Mouse (Mus musculus) small intestine, adult 2 months (tissue): ENCODE data around the gene Dlgap1.

Experiments used
- CTCF ChIP-seq: fragments of 200-500 bp; IDR thresholded peaks from 2 replicates; pipeline ENCODE4 v1.5.1; 2012; ENCODE audit warnings: low read depth, mild to moderate bottlenecking, control low read depth, inconsistent platforms, low read length, moderate library complexity, mixed read lengths; ENCODE audit not compliant: insufficient replicate concordance, insufficient read length; ENCODE audit errors: extremely low read depth
- POLR2A ChIP-seq: fragments of 200-500 bp; IDR thresholded peaks from 2 replicates; pipeline ENCODE4 v1.6.1; 2012; ENCODE audit warnings: low read depth, mild to moderate bottlenecking, control low read depth, inconsistent platforms, low read length, moderate library complexity

- TF ChIP-seq CTCF (no peak), POLR2A (no peak)
Observed at GRCm38 (mm10) chr17:70750236-70751160, 781.6 kb downstream of the Dlgap1 start.
